Comparison of ENCODE assay signal across 9 mouse cellular contexts in the genomic region with DNA sequence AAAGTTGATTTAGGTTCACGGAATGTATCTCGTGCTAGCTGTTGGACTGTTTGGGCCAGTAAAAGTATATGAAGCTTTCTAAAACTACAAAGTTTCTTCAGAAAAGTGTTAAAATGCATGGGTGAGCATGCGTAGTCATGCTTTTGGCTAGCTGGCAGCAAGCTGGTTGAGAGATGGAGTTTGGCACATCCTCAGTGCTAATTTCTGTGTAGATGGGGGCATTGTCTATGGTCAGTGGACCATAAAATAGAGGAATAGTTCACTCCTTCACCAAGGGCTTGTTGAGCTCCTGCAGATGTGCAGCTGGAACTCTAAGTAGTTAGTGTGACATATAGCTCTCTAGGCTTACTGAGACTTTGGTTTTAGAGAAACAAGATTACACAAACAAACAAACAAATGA.
"Had no signal": no experiment of that assay in that cellular context is flagged by ENCODE, and none has a peak within 500 bp of the region (broad histone marks: within the 10 kb centered on the region; RNA-seq: fewer than 3 reads in every experiment).

No protein-coding gene starts in this region.

- H3K27ac ChIP-seq: limb, embryonic 13.5 days; liver, embryonic 14.5 days; neural tube, embryonic 12.5 days had no signal

- H3K4me1 ChIP-seq: limb, embryonic 13.5 days; neural tube, embryonic 12.5 days had no signal

- H3K36me3 ChIP-seq: limb, embryonic 13.5 days; neural tube, embryonic 12.5 days had no signal

- H3K4me2 ChIP-seq: limb, embryonic 13.5 days; neural tube, embryonic 12.5 days had no signal

- H3K9me3 ChIP-seq: limb, embryonic 13.5 days; neural tube, embryonic 12.5 days had no signal

- H3K9ac ChIP-seq: limb, embryonic 13.5 days; liver, embryonic 14.5 days; neural tube, embryonic 12.5 days had no signal

- H3K4me3 ChIP-seq: limb, embryonic 13.5 days; neural tube, embryonic 12.5 days had no signal

- DNase-seq: left cerebral cortex, postnatal 4 days; lung, adult 18-20 months; midbrain, embryonic 14.5 days; right cerebral cortex, adult 18-20 months; right cerebral cortex, postnatal 25 days; thymus, postnatal 36 days had no signal

- H3K27me3 ChIP-seq: limb, embryonic 13.5 days; neural tube, embryonic 12.5 days had no signal
